Mouse (Mus musculus): ENCODE results near the gene Vav3.

Gene Vav3

DNA sequence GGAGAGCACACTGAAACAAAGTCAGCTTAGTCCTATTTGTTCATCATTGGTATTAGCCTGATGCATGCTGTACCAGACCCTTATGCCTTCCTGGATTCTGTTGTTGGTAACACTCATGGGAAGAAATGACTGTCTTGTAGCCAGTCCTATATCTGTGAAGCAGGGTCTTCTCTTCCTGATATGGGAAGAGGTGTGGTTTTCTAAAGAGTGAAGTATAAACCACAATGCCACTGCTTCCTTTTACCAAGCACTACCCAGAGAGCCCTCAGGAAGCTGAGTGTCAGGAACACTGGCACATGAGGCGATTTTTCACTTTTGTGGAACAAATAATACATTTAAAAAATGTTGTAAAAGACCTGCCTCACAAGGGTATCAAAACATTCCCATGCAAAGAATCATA, 231.0 kb downstream of the Vav3 start:
- in situ Hi-C loops (cut with MboI; ENCODE audit: low sequenced_read_pairs) = no loop called here

DNA sequence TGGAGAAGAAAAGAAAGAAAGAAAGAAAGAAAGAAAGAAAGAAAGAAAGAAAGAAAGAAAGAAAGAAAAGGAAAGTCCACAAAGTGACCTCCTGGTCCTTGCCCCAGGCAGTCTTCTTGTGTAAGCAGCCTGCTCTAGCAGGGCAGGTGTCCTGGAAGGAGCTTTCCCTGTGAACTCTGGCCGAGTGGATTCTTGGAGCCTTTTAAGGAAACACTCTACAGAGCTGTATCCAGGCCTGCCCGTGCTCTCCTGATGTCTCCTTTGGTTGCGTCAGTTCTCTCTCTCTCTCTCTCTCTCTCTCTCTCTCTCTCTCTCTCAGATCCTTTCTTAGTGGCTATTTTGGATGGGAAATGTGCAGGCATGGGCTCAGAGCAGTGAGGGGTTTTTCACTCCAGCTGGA, 232.4 kb downstream of the Vav3 start:
- in situ Hi-C loops (cut with MboI; ENCODE audit: low sequenced_read_pairs) = no loop called here

DNA sequence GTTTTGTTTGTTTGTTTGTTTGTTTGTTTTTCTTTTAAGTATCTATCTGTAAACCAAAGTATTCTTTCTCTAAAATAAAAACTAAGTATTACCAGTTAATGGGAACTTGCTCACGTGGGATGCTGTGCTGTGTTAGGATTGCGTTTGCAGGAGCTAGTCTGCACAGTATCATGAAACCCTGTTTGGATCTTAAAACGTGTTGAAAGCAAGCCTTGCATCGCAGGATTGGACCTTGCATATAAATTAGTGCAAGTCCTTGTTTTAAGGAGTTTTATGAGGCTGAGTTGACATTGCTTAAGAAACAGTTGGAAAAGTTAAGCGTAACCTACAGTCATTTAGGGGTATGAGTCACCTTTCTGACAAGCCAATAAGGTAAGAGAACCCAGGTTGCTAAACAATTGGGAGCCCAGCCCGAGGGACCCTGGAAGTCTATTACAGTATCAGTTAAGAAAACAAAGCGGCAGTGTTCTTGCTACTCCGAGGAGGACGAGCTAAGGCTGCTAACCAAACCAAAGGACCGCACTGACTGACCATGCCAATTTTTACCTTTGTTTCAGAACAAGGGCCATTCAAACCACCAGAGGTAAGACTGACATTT, 233.2 kb downstream of the Vav3 start:
- in situ Hi-C loops (cut with MboI; ENCODE audit: low sequenced_read_pairs) = no loop called here

DNA sequence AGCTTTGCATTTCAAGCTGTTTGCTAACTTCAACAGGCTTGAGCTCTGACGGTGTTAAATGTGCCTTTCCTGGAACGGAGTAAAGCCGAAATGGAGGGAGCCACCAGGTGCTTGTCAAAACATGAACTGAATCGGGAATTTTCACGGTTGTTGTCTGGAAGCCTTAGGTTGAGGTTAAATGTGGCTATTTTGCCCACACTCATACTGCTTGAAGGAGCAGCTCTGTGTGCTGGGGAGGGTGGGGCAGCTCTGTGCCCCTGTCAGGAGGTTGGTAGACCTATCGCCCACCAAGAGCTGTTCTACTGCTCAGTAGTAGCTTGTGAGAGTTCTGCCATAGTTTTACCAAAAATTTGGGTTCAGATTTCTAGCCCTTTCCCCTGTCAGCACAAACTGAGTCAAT, 233.7 kb downstream of the Vav3 start:
- in situ Hi-C loops (cut with MboI; ENCODE audit: low sequenced_read_pairs) = no loop called here

DNA sequence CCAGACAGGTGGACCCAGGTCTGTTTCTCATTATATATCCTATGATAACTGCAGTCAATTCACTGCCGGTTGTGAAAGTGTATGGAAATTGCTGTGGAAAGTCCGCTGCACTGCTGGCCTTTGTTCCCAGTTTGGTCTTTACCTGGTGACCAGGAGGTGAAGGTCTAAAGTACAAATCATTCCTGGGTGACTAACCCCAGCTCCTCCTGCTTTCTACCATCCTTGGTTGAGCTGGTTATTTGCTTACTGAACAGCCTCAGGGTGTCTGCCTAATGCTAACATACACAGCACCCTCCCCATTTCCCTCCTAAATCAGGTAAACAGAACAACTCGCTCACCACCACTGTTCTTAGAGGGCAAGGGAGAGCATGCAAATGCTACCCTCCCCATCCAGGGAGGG, 237.9 kb downstream of the Vav3 start:
- in situ Hi-C loops (cut with MboI; ENCODE audit: low sequenced_read_pairs) = no loop called here

DNA sequence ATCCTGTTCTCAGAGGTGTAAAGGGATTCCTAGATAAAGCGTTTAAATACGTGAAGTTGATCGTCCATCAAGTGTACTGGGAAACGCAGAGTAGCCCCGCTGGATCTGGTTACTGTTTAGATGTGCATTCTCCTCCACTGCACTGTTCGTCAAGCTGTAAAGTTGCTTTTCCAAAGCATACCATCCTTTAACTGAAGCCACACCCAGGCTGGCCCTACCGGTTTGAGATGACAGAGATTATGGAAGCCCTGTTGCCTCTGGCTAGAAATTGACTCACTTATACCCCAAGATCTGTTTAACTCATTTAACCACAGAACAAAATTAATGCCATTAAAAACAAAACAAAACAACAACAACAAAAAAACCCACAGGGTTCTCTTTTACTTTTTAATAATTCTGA, 238.5 kb downstream of the Vav3 start:
- in situ Hi-C loops (cut with MboI; ENCODE audit: low sequenced_read_pairs) = no loop called here

DNA sequence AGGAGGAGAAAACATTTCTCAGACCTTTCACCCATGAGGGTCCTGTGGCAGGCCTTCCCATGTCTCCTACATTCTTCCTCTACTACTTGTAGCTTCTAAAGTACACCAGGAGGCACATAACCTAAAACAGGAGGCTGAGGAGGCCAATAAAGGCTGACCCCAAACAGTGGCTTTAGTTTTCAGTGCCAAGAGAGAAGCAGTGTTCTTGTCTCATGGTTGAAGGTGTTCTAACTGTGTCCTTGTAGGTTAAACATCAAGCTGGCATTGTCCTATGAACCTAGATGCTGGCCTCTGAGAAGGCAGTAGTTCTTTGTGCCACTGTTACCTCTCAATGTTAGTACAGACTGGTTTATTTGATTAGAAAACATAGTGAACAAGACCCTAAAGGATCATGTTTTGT, 245.5 kb downstream of the Vav3 start:
- in situ Hi-C loops (cut with MboI; ENCODE audit: low sequenced_read_pairs) = no loop called here

DNA sequence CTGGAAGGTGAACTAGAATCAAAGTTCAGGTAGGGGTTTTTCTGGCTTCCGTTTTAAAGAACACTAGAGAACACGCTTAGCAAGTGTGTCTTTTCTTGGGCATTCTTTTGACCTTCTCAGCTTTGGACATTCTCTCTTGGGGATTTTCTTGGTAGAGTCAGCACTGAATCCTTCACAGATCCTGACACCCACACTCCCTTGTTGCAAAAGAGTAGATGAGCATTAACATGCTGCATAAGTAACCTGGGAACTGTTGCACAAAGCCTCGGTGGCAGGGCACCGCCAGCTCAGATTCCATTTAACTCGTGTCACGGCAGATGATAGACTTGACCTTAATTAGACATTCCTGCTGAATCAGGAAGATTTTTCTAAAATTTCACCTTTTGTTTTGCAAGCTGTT, 252.5 kb downstream of the Vav3 start:
- in situ Hi-C loops (cut with MboI; ENCODE audit: low sequenced_read_pairs) = no loop called here

DNA sequence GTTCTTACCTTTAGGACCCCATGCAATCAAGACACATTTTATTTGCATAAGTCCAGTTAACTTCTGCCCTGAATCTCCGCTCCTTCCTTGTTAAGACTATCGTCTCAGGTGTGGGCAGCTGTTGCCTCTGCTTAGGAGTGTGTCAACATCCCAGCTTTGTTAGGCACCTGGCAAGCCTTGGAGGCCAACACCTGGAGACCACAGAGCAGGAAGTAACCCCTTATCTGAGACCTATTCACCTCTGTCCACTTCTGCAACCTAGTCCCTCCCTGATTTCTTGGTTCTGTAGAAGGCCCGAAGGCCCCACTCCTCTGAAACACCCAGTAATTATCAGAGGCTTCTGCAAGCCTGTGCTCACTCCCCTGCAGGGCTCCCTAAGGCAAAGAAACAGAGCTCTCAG, 255.6 kb downstream of the Vav3 start:
- in situ Hi-C loops (cut with MboI; ENCODE audit: low sequenced_read_pairs) = no loop called here

DNA sequence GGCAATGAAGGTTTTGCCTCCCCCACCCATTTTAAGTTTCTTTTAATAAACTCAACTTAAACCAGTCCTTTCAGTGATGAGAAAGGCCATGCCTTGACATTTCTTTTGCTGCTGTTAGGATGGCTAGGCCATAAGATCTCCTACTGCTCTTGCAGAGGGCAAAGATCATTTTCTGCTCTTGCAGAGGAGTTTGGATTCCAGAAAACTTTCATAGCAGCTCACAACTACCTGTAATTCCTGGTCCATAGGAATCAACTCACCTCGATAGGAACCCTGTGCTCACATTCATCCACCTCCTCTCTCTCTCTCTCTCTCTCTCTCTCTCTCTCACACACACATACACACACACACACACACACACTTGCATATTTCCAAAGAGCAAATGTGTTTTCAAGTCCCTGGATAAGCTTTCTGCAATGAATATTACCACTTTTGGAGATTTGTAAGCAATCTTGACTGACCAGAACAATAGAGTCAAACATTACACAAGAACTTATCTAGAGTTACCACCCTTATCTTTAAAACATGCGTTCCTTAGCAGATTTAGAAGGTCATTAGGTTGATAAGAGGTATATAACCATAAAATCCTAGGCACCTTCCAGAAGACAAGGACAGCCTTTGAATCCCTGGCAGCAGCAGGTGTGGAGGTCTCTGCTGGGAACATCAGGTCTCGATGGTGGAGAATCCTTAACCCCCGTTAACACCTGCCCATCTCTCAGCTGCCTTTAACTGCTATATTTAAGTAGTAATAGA, 260.4 kb downstream of the Vav3 start:
- in situ Hi-C loops (cut with MboI; ENCODE audit: low sequenced_read_pairs) = no loop called here

DNA sequence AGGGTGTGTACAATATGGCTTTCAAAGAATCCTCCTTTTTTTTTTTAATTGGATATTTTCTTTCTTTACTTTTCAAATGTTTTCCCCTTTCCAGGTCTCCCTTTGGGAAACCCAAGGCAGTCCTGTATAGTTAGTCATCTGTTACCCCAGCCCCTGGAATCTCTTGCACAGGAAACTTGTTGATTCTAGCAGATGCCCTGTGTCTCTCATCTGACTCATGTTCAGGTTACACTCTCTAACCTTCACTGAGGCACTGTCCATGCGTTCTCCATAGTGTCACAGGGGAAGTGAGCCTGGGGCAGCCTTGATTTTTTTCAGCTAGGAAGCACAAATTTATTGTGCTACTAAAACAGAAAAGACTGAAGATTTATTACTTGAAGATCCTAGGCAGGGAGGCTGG, 262.3 kb downstream of the Vav3 start:
- in situ Hi-C loops (cut with MboI; ENCODE audit: low sequenced_read_pairs) = no loop called here

DNA sequence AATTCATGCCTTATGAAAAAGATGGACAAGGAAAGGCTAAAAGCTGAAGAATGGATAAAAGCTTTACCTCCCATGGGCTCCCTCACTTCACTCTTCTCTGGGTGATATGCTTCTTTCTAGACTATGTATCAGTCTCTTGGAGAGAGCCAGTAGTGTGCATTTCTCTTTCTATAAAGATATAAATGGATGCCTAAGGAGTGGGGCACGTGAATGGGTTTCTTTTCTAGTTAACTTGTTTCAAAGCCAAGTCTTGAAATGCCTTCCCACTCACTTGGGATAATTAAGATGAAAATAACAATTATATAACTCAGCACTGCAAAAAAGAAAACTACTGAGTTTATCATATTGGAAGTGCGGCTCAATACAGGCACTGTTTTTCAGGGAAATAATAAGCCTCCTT, 265.7 kb downstream of the Vav3 start:
- in situ Hi-C loops (cut with MboI; ENCODE audit: low sequenced_read_pairs) = no loop called here

DNA sequence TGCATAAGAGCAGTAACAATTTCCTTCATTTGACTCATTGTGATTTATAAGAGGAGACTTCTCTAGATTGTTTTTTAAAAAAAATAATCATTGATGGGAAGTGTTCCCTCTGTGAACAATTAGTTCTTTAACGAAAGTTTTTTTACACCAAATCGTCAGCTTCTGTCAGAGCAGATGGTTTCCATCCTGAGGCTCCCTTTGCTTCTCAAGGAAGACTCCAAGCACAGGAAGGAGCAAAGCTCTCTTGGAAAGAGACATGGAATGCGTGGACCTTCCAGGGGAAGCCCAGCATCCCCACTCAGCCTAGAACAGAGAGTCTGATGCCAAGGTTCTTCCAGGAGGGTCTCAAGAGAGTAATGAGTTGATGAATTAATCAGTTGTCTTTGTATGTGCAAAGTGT, 281.3 kb downstream of the Vav3 start:
- in situ Hi-C loops (cut with MboI; ENCODE audit: low sequenced_read_pairs) = no loop called here

DNA sequence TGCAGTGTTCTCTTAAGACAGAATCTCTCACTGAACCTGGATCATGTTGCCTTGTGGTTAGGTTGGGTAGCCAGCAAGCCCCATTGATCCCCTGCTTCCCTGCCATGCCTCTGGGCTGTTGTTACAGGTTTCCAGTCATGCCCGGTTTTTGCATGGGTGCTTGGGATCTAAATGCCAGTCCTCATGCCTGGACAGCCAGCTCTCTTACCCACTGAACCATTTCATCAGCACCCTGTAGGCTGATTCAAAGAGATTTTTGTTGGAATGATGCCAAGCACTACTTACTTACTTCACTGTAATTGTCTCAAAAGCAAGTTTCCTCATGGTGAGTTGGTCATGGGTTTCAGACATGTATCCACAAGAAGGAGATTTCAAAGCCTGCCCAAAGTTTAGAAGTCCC, 281.9 kb downstream of the Vav3 start:
- in situ Hi-C loops (cut with MboI; ENCODE audit: low sequenced_read_pairs) = no loop called here

DNA sequence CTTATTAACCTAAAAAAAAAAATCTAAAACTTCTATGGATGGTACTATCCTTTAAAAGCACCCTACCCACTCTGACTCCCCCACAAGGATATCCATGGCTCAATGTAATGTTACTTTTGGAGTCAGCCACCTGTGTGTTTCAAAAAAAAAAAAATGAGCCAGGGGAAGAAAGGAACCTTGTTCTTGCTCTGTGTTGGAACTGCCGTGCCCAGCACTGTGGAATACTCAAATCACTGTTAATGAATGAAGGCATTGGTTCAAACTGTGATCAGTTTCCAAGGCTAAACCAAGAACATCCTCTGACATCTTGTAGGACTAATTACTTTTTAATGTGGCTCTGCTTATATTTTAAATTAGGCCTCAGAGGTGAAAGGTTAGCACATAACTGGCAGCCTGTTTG, 282.4 kb downstream of the Vav3 start:
- in situ Hi-C loops (cut with MboI; ENCODE audit: low sequenced_read_pairs) = no loop called here

DNA sequence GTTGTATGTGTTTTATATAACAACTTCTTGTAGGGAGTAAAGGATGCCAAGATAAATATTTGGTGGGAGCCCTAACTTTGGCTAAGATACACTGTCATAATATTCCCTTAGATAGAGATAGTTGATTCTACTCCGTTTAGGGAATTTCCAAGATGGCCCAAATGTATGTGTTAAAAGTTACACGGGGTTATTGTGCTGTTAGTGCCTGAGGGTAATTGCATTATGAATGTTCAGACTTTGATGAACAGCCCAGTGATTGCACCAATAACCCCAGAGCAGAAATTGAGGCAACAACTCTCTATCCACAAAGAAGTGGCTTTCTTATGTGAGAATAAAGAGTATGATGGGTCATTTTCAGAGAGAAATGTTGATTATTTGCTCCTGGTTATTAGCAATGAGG, 283.3 kb downstream of the Vav3 start:
- in situ Hi-C loops (cut with MboI; ENCODE audit: low sequenced_read_pairs) = no loop called here

DNA sequence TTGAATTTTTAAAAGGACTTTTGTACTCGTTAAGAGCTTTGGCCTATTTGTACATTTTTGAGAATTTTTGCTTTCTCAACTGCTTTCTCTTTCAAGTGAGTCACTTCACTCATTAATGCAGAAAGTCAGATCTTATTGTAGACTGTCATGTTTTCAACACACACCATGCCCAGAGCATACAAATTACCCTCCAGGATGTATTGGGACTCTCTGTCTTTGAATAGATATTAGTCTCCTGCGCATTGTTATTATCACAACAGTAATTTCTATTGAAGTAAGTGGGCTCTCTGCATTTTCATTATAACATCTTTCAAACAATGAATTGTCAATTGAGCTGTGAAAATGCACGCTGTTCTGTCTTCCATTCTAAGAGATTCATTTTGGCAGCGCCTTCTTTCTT, 295.6 kb downstream of the Vav3 start:
- in situ Hi-C loops (cut with MboI; ENCODE audit: low sequenced_read_pairs) = no loop called here

DNA sequence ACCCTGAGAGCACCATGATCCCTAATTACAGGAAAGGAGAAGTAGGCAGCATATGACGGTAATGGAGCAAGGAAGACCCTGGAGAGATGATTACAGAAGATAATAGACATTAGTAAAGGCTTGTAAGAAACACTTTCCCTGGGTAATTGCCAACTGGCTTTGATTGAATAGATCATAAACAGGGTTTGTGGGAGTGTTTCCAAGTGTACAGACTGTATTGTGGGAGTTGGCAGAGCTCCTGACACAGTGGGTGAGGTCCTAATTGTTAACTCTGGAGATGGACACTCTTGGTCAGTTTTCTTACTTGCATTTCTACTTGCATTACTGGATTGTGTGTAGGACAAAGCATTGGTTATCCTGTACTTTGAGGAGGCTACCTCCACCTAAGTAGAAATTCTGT, 298.9 kb downstream of the Vav3 start:
- in situ Hi-C loops (cut with MboI; ENCODE audit: low sequenced_read_pairs) = no loop called here

DNA sequence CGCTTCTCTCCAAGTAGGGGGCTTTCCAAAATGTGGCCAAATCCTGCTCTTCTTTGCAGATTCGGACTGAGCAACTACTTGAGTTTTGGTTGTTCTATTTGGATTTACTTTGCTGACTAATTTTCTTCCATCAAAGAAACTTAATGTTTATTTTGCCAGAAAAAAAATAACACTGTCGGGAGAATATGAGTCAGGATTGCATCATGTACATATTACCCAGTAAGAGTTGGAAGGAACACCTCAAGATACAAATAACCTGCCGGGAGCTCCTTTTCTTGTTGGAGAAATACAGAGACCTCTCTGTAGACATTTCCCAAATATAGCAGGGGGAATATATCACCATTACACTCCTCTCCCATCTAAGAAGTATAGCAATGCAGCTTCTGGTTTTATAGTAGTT, 300.3 kb downstream of the Vav3 start:
- in situ Hi-C loops (cut with MboI; ENCODE audit: low sequenced_read_pairs) = no loop called here

DNA sequence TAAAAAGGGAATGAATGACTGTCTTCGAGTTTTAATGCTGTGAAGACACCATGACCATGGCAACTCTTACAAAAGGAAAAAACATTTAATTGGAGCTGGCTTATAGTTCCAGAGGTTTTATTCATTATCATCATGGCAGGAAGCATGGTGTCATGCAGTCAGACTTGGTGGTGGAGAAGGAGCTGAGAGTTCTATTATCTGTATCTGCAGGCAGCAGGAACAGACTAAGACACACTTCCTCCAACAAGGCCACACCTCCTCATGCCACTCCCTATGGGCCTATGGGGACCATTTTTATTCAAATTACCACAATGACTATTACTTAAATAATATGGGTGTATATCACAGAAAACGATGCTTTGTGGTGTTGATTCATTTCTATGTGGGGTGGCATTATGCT, 307.8 kb downstream of the Vav3 start:
- in situ Hi-C loops (cut with MboI; ENCODE audit: low sequenced_read_pairs) = no loop called here

DNA sequence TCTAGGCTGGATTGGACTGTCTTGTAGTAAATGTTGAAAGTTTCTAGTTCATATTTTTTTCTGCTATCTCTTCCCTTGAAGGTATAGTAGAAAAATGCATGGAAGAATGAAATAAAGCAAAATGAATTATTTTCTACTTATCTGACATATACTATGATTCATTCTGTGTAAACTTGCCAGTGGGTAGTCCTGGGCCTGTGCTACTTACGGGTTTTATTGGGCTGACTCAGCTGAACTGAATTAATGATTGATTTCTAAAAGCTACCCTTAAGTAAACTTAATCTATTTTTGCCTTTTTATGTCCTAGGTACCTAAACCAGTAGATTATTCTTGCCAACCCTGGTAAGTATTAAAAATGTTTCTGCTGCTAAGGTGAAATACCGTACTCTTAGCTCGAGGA, 311.0 kb downstream of the Vav3 start:
- in situ Hi-C loops (cut with MboI; ENCODE audit: low sequenced_read_pairs) = no loop called here

DNA sequence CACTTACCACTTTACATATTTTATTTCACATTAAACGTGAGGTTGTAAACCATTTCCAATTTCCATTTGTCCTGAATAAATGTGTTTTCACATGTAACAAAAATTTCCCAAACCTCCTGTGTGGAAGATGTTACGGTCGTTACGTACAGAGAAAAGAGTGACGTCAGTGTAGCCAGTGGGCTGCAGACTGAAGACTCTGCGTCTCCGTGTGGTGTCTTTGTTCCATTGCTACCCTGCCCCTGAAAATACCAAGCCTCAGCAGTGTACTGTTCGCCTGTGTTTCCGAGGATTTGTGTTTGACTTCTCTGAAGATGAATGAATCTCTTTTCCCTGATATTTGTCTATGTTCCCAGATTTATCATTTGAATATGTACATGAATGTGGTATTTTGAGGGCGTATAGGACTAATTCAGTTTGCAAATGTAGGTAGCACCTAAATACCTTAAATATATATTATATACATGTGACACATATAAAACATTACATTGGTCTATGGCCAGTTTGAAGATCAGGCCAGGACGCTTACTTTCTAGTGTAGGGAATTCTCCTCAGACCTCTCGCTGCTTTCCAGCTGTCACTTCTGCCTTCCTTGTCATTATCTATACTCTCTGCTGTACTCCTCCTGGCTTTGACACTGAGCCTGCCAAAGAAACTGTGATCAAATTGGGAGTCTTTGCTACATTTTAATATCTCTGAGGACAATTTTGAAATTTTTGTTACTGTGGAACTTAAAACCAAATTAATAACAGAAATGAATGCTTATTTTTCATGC, 312.6 kb downstream of the Vav3 start:
- in situ Hi-C loops (cut with MboI; ENCODE audit: low sequenced_read_pairs) = no loop called here
